Mouse (Mus musculus): ENCODE measurements around the gene Tnni2.
A peak's percentile ranks its signal among the peaks of the same experiment; 100 is the strongest.

The Tnni2 gene

DNA sequence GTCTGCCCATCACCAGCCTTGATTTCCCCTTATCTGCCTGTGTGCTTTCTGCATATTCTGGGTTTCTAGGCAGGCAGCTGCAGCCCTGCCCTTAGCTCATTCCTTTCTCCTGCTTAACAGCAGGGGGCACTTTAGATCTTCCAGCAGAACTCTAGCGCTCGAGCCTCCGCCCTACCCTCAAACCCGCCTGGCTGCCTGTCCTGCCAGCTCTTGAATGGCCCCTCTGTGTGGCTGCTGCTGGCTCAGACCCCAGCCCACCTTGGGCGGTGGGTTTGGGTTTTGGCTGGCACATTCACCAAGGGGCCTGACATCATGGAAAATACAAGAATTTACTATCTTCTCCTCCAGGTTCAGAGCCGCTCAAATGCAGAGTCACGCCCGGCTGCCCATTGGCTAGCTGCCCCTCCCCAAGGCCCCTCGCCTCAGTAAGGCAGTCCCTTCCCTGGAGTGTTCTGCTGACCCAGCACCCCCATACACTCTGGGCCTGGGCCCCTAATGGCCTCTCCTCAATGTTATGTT is 45.8 kb downstream of the Tnni2 start:
- peak; percentile 13 for DNase-seq

DNA sequence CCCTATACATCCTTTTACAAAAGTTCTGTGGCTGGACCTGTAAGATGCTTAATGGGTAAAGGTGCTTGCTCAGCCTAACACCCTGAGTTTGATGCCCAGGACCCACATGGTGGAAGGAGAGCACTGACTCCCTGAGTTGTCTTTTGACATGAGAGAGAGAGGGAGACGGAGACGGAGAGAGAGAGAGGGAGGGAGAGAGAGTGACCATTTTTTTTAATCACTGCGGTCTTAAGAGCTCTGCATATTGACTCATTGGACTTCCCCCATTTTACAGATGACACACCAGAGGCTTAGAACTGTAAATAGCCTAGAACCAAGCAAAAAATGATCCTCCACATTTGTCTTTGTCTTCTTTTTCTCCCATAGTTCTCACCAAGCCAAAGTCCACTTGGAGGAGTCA is 46.4 kb downstream of the Tnni2 start:
- DNase-seq, result no peak

DNA sequence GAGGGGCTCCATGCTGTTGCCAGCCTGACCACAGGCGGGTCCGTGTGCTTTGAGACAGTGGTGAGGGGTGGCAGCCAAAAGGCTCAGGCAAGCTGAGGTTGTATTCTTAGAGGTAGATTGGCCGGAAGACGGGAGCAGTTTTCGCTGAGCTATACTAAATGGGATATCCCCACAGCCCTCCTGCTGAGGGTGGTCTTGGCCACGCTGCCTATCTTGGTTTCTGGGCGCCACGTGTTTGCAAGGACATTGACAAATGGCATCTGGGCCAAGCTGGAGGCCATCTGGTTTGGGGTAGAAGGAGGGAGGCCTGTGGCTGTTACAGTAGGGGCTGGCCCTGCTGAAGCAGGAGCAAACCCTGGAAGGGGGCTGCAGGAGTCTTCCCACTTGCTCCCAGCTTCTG is 51.9 kb downstream of the Tnni2 start:
- DNase-seq, result no peak
